Mouse (Mus musculus) C2C12 (cell line): Measurements from ENCODE around the gene Zfand3.

Source experiments
- CEBPB ChIP-seq: IDR thresholded peaks from one replicate; pipeline ENCODE4 v1.6.1; 2011; ENCODE audit warnings: low read depth, mild to moderate bottlenecking, control low read depth, moderate library complexity
- CTCF ChIP-seq: IDR thresholded peaks from one replicate; pipeline ENCODE4 v1.5.1; 2011; ENCODE audit not compliant: control insufficient read depth, insufficient read depth, insufficient read length
- MAX ChIP-seq: IDR thresholded peaks from one replicate; pipeline ENCODE4 v1.6.1; 2011; ENCODE audit warnings: mild to moderate bottlenecking, control low read depth
- MYOD1 ChIP-seq: IDR thresholded peaks from one replicate; pipeline ENCODE4 v1.6.1; 2011; ENCODE audit warnings: low read depth; ENCODE audit not compliant: control insufficient read depth, insufficient read length
- MYOG ChIP-seq: IDR thresholded peaks from one replicate; pipeline ENCODE4 v1.6.1; 2011; ENCODE audit not compliant: control insufficient read depth, insufficient read length; ENCODE audit errors: extremely low read depth

GRCm38 (mm10) chr17:30197280-30198030 lies 192.9 kb downstream of the Zfand3 start:
- TF ChIP-seq MYOD1: no peak
- no peak for TF ChIP-seq CTCF
- TF ChIP-seq MYOG: no peak
- no peak for TF ChIP-seq CEBPB
- TF ChIP-seq MAX: no peak
